8 mouse cellular contexts compared by ENCODE assay signal in genomic region chr11:6390376-6391053, GRCm38 (mm10). TPM values are rescaled to one million over a fixed set of nuclear protein-coding genes. Genes with fewer than 3 reads are reported as not detected.
A peak's percentile ranks its signal among the peaks of the same experiment; 100 is the strongest.
DNase-seq lines count a peak whose midpoint lies in the region; ATAC-seq and TF ChIP-seq lines count a peak whose summit lies in the region.

No protein-coding gene starts in this region.

- H3K4me1 ChIP-seq in heart, embryonic 13.5 days: peaks cover 24% of the 10 kb centered on the region
- peaks cover 52% of the 10 kb centered on the region for H3K4me1 ChIP-seq in E14TG2a.4 (replicated peaks; ENCODE audit: low read depth, low read length)
- peaks cover 32% of the 10 kb centered on the region for H3K4me1 ChIP-seq in forebrain, embryonic 15.5 days
- peaks cover 23% of the 10 kb centered on the region for H3K4me1 ChIP-seq in liver, embryonic 16.5 days (ENCODE audit: control insufficient read depth, low read depth, low read length)

- no peaks in the 10 kb centered on the region for H3K27me3 ChIP-seq in heart, embryonic 13.5 days (replicated peaks)
- H3K27me3 ChIP-seq in E14TG2a.4 (ENCODE audit: insufficient read depth, low read length): no peaks in the 10 kb centered on the region
- no peaks in the 10 kb centered on the region for H3K27me3 ChIP-seq in forebrain, embryonic 15.5 days
- H3K27me3 ChIP-seq in liver, embryonic 16.5 days (ENCODE audit: control insufficient read depth, insufficient read depth, low read depth, low read length): no peaks in the 10 kb centered on the region

- no peak for TF ChIP-seq CTCF in E14TG2a.4 (conservative IDR thresholded peaks at IDR 0.05; ENCODE audit: low read length)

- WGBS in heart, embryonic 13.5 days: 84% methylated on average over 8 of the region's 8 CpGs
- WGBS in forebrain, embryonic 15.5 days: 80% methylated on average over 8 of the region's 8 CpGs
- 75% methylated on average over 8 of the region's 8 CpGs for WGBS in liver, embryonic 16.5 days (ENCODE audit: insufficient replicate concordance)

- H3K27ac ChIP-seq in heart, embryonic 13.5 days (replicated peaks): no peak overlapping the region
- H3K27ac ChIP-seq in forebrain, embryonic 15.5 days (replicated peaks): no peak overlapping the region
- no peak overlapping the region for H3K27ac ChIP-seq in liver, embryonic 16.5 days (ENCODE audit: low read length)

- no peaks in the 10 kb centered on the region for H3K9me3 ChIP-seq in heart, embryonic 13.5 days
- H3K9me3 ChIP-seq in E14TG2a.4 (ENCODE audit: low read length): peaks cover 6% of the 10 kb centered on the region
- no peaks in the 10 kb centered on the region for H3K9me3 ChIP-seq in forebrain, embryonic 15.5 days
- no peaks in the 10 kb centered on the region for H3K9me3 ChIP-seq in liver, embryonic 16.5 days (replicated peaks; ENCODE audit: control insufficient read depth, low read length)

- H3K9ac ChIP-seq in heart, embryonic 13.5 days: peak overlapping the region; percentile 92
- peak overlapping the region; percentile 93 for H3K9ac ChIP-seq in forebrain, embryonic 15.5 days (replicated peaks)
- peak overlapping the region; percentile 87; the same call in 1 of the 2 replicates for H3K9ac ChIP-seq in liver, embryonic 16.5 days (ENCODE audit: low read depth, low read length)

- intact Hi-C loops in heart, postnatal 25 days (cut with DNase I): no loop called here

- ATAC-seq in heart, embryonic 13.5 days (ENCODE audit: extremely low read depth, insufficient number of reproducible peaks, low FRiP score, low TSS enrichment): no peak
- ATAC-seq in forebrain, embryonic 15.5 days (replicated peaks): no peak
- no peak for ATAC-seq in liver, embryonic 16.5 days (ENCODE audit: low read depth)

- peak overlapping the region; percentile 73 for H3K4me2 ChIP-seq in heart, embryonic 13.5 days
- peak overlapping the region; percentile 80 for H3K4me2 ChIP-seq in forebrain, embryonic 15.5 days (replicated peaks)
- H3K4me2 ChIP-seq in liver, embryonic 16.5 days (ENCODE audit: low read depth, low read length): peak overlapping the region; percentile 98

- no peak for DNase-seq in heart, postnatal 25 days (ENCODE audit: low spot score)
- DNase-seq in embryo, embryonic 10 days (ENCODE audit: low spot score): no peak
- DNase-seq in T-cell, adult 2 months (ENCODE audit: low spot score): no peak
- no peak for DNase-seq in frontal cortex, adult 2 months (ENCODE audit: extremely low spot score in 1 of 2, low spot score in 1 of 2)

- peaks cover 35% of the 10 kb centered on the region for H3K36me3 ChIP-seq in heart, embryonic 13.5 days
- peaks cover 52% of the 10 kb centered on the region for H3K36me3 ChIP-seq in E14TG2a.4 (ENCODE audit: insufficient read depth, low read length)
- H3K36me3 ChIP-seq in forebrain, embryonic 15.5 days: peaks cover 26% of the 10 kb centered on the region
- H3K36me3 ChIP-seq in liver, embryonic 16.5 days (ENCODE audit: control insufficient read depth, insufficient read depth): no peaks in the 10 kb centered on the region; the same call in 1 of the 2 replicates

- peak overlapping the region; percentile 72 for H3K4me3 ChIP-seq in heart, embryonic 13.5 days
- peak overlapping the region; percentile 95 for H3K4me3 ChIP-seq in E14TG2a.4 (replicated peaks; ENCODE audit: low read length)
- H3K4me3 ChIP-seq in forebrain, embryonic 15.5 days: peak overlapping the region; percentile 85
- peak overlapping the region; percentile 96 for H3K4me3 ChIP-seq in liver, embryonic 16.5 days (ENCODE audit: low read depth, low read length)

RNA-seq across cellular contexts. Expression of gene Zmiz2, which starts 1.6 kb away (rescaled TPM):
- 6.6 and 7.3 TPM in 2 replicates for polyA plus RNA-seq in heart, embryonic 13.5 days (2015; fragmentation: Nextera tagmentation; extraction: Ambion mirVana)
- total RNA-seq in heart, postnatal 25 days (2021): 10 to 100 TPM; 38.5 to 39.0 TPM
- 38.7 and 38.8 TPM in 2 replicates for polyA plus RNA-seq in forebrain, embryonic 15.5 days (2015; fragmentation: Nextera tagmentation; extraction: Ambion mirVana)
- 3.3 and 3.7 TPM in 2 replicates for polyA plus RNA-seq in liver, embryonic 16.5 days (2015; fragmentation: Nextera tagmentation; extraction: Ambion mirVana)
- 119 and 134 TPM in 2 replicates for polyA plus RNA-seq in frontal cortex, adult 2 months (2012; rRNA removed)

RNA-seq across cellular contexts. Expression of gene Ppia, which starts 24.7 kb away (rescaled TPM):
- polyA plus RNA-seq in heart, embryonic 13.5 days (2015; fragmentation: Nextera tagmentation; extraction: Ambion mirVana): 4,195 and 4,594 TPM in 2 replicates
- total RNA-seq in heart, postnatal 25 days (2021): 100 to 1,000 TPM; 316 to 357 TPM
- 3,682 and 3,685 TPM in 2 replicates for polyA plus RNA-seq in forebrain, embryonic 15.5 days (2015; fragmentation: Nextera tagmentation; extraction: Ambion mirVana)
- 2,023 and 2,306 TPM in 2 replicates for polyA plus RNA-seq in liver, embryonic 16.5 days (2015; fragmentation: Nextera tagmentation; extraction: Ambion mirVana)
- polyA plus RNA-seq in frontal cortex, adult 2 months (2012; rRNA removed): 2,434 and 2,505 TPM in 2 replicates

RNA-seq across cellular contexts. Expression of gene H2afv, which starts 53.7 kb away (rescaled TPM):
- polyA plus RNA-seq in heart, embryonic 13.5 days (2015; fragmentation: Nextera tagmentation; extraction: Ambion mirVana): 309 and 340 TPM in 2 replicates
- 10 to 100 TPM; 67.7 to 69.4 TPM for total RNA-seq in heart, postnatal 25 days (2021)
- polyA plus RNA-seq in forebrain, embryonic 15.5 days (2015; fragmentation: Nextera tagmentation; extraction: Ambion mirVana): 576 and 626 TPM in 2 replicates
- 116 and 120 TPM in 2 replicates for polyA plus RNA-seq in liver, embryonic 16.5 days (2015; fragmentation: Nextera tagmentation; extraction: Ambion mirVana)
- polyA plus RNA-seq in frontal cortex, adult 2 months (2012; rRNA removed): 75.0 and 80.7 TPM in 2 replicates
